Mouse (Mus musculus): ENCODE results near the gene Lgi1.

Gene Lgi1

DNA sequence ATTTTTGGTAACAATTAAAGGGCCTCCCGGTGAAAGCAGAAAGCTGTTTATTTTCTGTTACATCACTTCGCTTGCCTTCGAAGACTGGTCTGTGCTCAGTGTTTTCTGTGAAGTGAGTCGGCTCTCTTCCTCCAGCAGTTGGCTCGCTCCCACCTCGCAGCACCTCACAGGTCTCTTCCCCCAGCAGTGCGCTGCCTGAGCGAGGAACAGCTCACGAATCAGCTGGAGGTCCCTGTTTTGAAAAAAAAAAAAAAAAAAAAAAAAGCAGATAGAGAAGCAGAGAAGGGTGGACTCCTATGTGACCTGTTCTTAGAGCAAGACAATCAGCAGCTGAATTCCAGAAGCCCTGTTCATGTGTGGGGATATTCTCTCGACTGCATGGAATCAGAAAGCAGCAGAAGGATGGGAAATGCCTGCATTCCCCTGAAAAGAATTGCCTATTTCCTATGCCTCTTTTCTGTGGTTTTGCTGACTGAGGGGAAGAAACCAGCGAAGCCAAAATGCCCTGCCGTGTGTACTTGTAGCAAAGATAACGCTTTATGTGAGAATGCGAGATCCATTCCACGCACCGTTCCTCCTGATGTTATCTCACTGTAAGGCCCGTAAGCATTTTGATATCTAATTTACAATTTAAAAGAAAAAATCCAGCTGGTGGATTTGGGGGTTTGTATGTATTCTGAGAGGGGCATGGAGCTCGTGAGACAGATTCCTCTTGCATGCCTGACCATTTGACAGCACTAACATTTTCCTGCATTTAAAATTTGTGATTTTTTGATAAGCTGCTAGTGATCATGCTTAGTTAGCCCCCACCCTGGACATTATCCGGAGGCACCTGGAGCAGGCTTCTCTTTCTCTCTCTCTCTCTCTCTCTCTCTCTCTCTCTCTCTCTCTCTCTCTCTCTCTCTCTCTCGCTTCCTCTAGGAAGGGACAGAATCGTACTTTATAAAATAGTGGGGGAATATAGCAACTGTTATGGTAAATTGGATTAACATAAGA lies at the start of gene Lgi1:
TSS of gene Lgi1 (plus strand) at position 32 of the 996 bp plus-strand sequence.
- DNase-seq (ENCODE audit: extremely low spot score): peak; percentile 12

DNA sequence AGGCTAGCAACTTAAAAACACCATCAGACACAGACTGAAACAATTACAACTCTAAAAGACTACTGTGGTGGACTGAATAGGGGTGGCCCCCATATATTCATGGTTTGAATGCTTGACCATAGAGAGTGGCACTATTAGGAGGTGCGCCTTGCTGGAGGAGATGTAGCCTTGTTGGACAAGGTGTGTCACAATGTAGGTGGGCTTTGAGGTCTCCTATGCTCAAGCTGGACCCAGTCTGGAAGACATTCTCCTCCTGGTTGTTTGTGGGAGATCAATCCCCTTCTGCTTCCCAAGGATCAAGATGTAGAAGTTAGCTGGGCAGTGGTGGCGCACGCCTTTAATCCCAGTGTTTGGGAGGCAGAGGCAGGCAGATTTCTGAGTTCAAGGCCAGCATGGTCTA lies 46.6 kb upstream of the Lgi1 start:
- DNase-seq (ENCODE audit: extremely low spot score): no peak

DNA sequence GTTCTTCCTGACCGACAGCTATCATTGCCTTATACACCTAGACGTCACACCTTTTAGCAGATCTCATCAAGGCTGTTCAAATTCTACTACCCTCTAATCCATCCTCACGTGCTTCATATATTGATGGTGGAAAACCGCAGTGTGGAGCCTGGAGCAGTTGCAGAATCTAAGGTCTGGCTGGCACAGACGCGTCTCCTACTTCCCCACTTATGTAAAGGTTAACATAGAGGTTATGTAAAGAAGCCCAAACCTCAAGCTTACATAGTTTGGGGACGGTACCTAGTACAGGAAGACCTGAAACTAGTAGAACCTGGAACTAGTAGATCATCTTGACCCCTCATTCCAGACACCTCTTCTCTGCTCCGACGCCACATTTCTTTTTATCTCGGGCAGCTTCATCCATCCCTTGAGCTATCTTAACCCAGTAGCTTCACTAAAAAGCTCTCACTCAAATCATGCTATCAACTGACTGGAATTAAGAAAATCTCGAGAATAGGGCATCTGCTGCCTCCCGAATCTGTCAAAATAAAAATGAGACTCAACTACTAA lies 40.9 kb upstream of the Lgi1 start:
- no peak for DNase-seq (ENCODE audit: extremely low spot score)

DNA sequence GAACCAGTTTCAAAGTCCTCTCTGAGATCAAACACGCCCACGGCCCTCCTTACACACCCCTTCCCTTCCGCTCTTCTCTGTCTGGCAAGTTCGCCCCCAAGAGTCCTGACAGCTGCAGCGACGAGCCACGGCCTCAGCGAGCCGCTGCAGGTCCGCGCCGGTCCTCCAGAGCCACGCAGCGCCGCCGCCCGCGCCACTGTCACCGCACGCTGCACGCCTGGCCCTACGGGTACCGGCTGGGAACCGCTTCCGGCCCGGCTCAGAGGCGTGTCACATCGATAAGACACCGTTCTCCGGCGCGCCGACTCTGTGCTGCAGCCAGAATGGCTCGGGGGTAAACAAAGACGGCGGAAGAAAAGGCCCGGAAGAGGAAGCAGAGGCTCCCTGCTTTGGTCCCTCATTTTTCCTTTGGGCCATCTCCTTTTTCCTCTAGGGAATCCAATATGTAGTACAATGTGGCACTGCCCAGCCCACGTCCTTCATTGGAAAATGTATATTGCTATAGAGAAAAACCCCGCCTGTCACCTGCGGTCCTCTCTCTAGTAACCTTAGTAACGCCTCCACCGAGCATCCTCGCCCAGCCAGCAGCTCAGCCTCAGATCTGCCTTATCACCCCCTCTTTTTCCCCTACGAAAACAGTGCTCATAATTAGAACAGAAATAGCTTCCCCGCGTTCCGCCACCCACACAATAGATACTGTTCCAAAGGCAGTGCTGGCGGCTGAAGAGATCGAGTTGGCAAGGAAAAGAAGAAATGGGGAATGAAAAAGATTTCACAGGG lies 40.2 kb upstream of the Lgi1 start, which contains the start of gene Fra10ac1:
TSS of gene Fra10ac1 (minus strand) at position 252 of the 780 bp plus-strand sequence.
- peak; percentile 94 for DNase-seq (ENCODE audit: extremely low spot score)

DNA sequence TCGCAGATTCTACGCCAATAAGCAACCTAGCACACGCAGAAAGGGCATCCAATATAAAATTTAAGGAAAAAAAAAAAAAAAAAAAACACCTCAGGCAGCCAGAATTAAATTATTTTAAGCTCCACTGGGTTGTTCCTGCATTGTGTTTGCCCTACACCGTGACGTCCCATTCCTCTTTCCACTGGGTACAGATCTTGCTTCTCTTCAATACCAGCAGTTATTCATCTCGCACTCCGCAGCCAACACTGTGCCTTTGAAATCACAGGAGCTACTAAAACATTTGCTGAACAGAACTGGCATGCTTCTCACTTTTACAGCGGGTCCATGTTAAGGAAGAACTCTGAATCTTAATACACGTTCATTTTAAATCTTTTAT lies 39.7 kb upstream of the Lgi1 start:
- DNase-seq (ENCODE audit: extremely low spot score): no peak

DNA sequence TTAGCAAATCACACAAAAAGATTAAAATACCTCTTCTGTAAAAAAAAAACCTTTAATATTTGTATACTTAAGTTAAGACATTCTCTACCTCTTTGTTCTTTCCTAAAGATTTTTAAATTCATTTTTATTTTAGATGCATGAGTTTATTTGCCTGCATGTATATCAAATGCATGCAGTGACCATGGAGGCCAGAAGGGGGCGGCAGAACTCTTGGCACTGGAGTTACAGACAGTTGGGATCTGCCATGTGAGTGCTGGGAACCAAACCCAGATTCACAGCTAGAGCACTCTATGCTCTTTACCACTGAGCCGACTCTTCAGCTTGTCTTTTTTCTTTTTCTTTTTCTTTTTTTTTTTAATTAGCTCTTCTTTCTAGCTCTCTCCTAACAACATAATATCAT lies 35.6 kb upstream of the Lgi1 start:
- no peak for DNase-seq (ENCODE audit: extremely low spot score)

DNA sequence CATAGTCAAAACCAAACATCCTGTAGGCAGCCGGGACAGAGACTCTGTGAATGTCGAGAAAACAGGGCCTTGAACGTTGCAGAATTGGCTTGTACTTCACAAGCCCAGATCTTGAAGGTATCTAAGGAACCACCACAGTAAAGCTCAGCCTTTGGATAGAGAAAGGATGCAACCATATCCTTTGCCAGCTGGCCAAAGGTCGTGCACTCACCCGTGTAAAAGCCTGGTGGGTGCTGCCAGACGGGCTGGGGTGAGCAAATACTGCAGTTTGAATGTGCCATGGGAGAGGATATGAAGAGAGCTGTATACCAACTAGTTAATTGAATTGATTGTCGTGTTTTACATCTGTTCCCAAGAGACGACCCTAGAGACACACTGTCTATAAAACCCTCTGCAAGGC lies 32.2 kb upstream of the Lgi1 start:
- DNase-seq (ENCODE audit: extremely low spot score): no peak

DNA sequence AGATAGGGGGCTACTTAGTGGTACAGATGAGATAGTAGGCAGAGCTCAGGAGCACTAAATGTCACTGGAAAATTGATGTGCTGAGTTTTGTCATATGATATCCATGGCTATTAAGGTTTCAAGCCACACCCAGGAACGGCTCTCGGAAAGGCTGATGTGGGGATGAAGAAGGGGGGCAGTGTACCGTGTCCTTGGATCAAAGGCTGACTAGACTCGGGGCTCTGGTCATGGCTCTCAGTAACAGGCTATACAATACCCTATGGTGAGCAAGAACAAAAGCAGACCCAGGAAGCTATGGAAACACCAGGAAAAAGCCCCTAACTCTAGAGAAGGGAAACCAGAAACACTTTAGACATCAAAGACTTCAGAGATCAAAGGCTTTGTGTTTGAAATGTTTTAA lies 31.8 kb upstream of the Lgi1 start:
- DNase-seq (ENCODE audit: extremely low spot score): peak; percentile 42

DNA sequence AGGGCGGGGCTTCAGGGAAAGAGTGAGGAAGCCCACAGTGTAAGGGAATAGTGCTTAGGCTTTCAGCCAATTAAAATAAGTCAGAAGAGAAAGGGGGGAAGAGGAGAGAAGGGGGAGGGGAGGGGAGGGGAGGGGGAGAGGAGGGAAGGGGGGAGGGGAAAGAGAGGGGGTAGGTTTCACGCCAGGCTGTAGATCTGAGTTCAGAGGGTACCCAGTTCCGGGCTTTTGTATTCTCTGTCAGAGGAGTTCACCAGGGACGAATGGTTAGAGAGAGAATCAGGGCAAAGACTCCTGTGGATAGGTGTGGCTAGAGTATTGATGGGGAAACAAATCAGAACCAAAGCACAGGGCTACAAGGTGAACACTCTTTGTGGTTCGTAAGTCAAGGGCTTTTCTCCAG lies 27.8 kb upstream of the Lgi1 start:
- no peak for DNase-seq (ENCODE audit: extremely low spot score)

DNA sequence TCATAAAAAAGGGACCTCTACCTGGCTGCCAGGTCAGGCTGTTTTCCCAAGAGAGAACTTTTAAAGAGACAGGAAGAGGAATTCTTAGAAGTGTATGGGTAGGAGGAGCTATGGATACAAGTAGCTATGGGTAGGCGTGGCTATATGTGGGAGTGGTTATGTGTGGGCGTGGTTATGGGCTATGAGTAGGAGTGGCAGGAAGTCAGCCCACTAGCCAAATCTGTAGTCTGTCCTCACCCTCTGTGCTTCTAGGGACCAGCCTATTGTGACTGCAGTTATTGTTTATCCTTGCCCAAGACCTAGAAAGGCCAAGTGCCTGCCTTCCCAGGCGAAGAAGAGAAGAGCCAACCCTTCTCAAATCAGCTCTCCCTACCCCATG lies 26.5 kb upstream of the Lgi1 start:
- DNase-seq (ENCODE audit: extremely low spot score): peak; percentile 47

DNA sequence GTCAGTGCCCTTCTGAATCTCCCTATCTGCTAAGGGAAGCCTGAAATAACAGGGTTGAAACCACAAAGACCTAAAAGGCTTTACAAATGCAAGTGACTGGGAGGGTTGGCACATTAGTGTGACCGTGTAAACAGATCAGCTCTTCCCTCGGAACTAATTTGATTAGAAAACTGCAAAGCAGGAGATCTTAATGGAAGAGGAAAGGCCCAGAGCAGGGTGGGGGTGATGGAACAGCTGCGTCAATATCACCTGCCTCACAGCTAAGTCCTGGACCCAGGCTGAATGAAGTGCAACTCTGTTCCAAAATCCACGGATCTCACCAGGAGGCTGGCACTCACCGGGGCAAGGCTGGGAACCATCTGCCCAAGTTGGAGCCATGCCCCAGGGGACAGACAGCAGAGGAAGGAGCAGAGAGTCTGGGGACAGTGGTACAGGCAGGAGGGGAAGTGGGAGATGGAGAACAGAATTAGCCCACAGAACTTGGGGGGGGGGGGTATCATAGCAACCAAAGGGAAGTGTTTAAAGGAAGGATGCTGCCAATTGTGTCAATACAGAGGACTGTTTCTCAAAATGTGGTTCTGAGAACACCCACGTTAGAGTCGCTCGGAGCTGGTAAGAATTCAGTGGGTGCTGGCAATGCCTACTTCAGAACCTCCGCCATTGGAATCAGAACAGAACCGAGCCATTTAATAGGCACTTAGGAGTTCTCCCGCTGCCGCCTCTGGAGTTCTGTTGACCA lies 26.0 kb upstream of the Lgi1 start:
- no peak for DNase-seq (ENCODE audit: extremely low spot score)

DNA sequence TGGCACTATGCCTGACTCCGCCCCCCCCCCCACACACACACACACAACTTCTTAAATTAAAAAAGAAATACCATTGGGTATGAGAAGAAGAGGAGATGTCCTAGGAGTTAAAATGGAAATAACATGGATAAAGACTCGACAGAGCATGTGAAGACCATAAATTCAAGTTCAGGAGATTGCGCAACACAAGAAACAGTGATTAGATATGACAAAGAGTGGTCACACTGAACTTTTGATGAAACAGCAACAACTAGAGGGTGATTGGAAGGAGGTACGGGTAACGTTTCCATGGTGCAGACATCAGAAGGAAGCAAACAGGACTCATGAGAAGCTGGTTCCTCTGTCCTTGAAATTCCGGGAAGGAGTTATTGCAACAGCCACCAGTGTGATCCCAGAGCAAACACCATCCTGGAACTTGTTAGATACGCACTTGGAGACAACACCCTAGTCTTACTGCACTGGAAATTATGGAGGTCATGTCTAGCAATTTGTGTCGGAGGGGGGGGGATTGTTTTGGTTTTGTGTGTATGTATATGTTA lies 22.0 kb upstream of the Lgi1 start:
- no peak for DNase-seq (ENCODE audit: extremely low spot score)

DNA sequence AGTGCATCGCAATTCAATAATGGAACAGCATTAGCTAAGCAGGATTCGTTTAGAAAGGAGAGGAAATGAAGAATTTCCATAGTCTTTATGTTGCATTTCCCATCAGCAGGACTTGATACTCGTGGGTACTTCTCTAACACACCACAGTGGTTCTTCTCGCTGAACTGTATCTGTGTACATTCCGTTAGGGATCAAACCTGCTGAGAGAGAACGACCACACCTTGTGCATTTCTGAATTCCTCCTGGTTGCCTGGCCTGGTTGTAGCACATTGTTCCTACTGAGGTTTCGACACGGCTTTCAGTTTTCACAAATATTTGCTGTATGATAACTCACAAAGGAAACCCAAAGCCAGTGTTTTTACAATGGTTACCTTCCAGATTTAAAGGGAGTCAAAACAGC lies 19.6 kb upstream of the Lgi1 start:
- DNase-seq (ENCODE audit: extremely low spot score): no peak

DNA sequence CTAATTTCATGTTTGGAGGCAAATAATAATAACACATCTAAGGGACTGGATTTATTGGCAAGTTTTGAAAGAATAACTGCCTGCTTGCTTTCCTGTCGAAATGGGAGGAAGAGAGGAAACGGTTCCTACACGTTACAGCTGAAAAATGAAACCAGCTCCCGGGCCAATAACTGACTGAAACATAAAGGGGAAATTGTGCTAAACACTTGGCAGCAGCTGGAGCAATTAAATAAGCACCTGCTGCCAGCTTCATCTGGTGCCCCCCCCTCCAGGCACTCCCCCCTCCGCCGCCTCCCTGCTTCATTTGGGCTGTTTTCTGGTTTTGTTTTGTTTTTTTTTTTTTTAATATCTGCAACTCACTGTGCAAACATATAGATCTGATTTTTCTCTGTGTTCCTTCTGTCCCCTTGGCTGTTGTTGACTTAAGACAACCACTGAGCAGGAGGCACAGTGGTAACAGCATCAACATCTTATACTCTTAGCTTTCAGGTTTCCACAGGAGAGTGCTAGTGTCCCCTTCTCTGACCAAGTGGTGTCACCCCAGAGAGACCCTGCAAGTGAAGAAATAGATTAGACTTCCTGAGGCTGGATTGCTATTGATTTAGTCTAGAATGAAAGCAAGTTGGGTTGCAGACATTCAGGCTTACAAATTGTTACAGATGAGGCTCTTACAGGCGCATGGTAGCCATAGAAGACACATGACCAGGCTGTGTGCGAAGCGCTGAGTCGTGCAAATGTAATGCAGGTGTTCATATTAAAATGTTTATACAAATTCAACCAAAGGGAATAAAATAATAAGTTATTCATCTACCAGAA lies 18.8 kb upstream of the Lgi1 start:
- no peak for DNase-seq (ENCODE audit: extremely low spot score)

DNA sequence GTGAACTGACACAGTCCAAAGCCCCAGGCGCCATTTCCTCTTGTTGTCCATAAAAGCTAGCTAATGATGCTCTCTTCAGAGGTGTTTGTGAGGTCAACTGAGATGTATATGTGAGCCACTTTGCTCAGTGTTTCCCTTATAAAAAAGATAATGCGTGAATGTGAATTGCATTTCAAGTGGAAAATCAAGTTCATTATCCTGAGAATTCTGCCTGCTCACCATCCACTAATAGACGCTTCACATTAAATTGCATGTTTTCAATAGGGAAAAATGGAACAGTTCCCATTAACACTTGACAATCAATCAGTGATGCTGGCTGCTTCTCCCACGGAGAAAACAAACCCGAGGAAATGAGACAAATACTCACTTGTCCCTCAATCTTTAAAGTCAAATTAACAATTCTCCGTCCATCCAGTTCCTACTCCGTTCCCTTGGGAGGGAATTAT lies 18.1 kb upstream of the Lgi1 start:
- no peak for DNase-seq (ENCODE audit: extremely low spot score)

DNA sequence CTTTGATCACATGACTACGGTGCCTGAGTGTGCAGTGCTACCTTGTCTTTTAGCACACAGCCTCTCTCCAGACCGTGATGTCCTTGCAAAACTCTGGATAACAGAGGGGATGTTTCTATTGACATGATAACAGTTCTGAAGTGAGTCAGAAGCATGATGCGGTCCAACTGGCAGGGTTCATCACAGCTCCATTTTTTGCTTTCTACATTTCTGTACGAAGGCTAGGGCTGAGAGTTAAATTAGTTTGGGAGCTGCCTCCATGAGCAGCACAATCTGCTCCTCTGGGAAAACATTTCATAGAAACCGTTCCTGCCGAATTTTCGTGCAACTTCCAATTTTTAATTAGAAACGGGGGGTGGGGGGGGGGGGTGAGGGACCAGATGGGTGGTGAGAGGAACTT lies 14.7 kb upstream of the Lgi1 start:
- no peak for DNase-seq (ENCODE audit: extremely low spot score)

DNA sequence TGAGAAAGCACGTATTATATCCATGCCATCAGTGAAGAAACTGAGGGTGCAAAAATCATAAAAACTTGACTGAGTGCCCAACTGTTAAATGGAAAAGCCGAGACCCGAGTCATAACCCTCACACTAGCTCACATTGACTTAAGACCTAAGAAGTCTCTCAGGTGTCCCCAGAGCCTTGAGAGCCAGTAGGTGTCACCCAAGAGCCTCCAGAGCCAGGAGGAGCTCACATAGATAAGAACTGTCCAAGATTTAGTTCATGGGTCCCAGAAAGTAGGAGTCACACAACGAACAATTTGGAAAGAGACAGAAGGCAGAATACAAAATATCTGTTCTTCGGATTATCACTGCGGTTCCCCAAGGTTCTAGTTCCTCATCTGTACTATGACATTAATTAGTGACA lies 10.5 kb upstream of the Lgi1 start:
- DNase-seq (ENCODE audit: extremely low spot score): peak; percentile 39

DNA sequence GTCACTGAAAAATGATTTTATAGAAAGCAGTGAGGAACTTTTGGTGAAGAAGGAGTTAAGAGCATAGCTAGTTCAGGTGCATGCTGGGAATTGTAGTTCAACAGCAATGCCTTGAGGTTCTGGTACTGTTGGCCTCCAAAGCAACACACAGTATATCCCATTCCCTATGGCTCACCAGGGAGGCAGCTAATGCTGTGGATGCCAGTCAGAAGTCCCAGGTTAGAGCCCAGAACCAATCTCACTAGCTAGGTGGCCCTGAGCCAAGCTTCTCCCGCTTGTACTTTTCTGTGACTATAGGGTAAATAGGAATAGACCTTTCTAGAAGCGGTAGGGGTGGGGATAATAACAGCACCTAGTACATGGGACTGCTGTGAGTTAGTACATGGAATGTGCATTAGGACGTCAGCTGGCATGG lies 5.7 kb upstream of the Lgi1 start:
- no peak for DNase-seq (ENCODE audit: extremely low spot score)

DNA sequence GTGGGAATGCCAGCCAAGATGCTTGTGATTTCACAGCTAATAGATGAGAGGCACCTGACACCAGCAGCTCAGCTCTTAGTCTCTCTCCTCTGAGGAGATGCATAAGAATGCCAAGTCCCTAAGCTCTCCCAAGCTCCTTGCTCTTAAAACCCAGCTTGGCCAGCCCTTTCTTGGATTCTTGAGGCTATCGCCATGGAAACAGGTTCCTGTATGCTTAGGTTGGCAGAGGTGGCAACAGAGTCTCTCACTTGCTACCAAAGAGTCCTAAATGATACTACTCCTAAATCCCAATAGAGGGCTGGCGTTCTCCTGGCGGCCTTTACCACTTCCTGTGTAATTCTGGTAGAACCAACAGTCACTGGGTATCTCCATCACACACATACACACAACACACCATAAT lies 4.9 kb upstream of the Lgi1 start:
- no peak for DNase-seq (ENCODE audit: extremely low spot score)

DNA sequence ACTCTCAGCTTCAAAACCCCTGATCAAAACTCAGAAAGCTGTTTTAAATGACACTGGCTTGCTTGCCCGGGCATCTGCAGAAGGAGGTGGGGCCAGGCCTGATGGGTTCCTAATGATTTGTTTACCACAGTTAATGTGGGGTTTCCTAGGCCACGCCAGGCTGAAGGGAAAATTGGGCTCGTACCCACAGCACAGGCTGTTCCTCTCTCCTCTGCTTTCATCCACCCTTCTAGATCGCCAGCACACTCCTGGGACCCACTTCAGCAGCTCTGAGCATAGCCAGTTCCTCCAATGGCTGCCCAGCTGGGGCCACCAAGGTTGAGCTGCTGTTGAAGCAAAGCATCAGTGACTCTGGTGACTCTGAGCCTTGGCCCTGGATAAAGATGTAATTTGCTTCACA lies 4.0 kb upstream of the Lgi1 start:
- no peak for DNase-seq (ENCODE audit: extremely low spot score)

DNA sequence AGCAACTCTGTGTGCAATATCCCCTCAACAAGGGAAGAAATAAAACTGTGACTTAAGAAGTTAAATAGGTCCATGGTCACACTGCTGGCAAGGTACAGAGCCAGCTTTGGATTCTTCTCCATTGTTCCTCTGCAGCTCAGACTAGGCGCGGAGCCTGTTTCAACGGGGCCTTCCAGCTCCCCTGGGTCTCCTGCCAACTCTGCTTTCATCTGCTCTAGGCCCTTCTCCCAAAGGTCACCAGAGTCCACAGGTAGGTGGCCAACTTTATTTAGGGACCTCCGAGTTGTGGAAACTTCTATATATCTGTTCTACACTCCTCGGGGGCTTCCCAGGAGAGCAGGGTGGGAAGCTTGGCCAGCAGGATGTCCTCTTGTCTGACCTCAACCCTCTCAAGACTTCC lies 3.0 kb upstream of the Lgi1 start:
- DNase-seq (ENCODE audit: extremely low spot score): no peak

Measured in embryo, embryonic 9.5 days (tissue).